Mouse (Mus musculus) yolk sac, embryonic 10.5 days (tissue): ENCODE measurements around the gene Obox5.
"Not testable (repeated sequence)": the region's sequence is repeated elsewhere in the genome, so short reads cannot be mapped to it uniquely, and the experiment has no call there.

ENCODE experiments used
- DNase-seq: peaks from one replicate; pipeline ENCODE4 v3.0.0-alpha.2; 2017; ENCODE audit warnings: low spot score

The Obox5 gene

GRCm38 (mm10) chr7:15749831-15750230, at the start of gene Obox5:
Gene Obox5 (plus strand): TSS chr7:15750131.
- DNase-seq, result not testable (repeated sequence)

GRCm38 (mm10) chr7:15749296-15749695, 635 bp upstream of the Obox5 start:
- DNase-seq, result not testable (repeated sequence)
